Mouse (Mus musculus) megakaryocyte, embryonic 14.5 days (primary cell): Measurements from ENCODE around the gene Skp2.

Experiments used
- FLI1 ChIP-seq: IDR thresholded peaks from 2 replicates; pipeline ENCODE4 v1.6.1; 2012; ENCODE audit warnings: low read length, inconsistent platforms, mixed read lengths
- GATA1 ChIP-seq: IDR thresholded peaks from 3 replicates; pipeline ENCODE4 v1.6.1; 2012; ENCODE audit warnings: mixed read lengths, low read length, inconsistent platforms, borderline replicate concordance

GRCm38 (mm10) chr15:9162557-9163070 is 7.4 kb upstream of the Skp2 start:
- TF ChIP-seq FLI1 (no peak), GATA1 (no peak)
